Mouse (Mus musculus) liver, adult 2 months (tissue): ENCODE measurements around the gene Eng.

Experiments used
- CTCF ChIP-seq: fragments of 200-500 bp; IDR thresholded peaks from 2 replicates; pipeline ENCODE4 v1.5.1; 2011; ENCODE audit warnings: low read depth, low read length, control low read depth
- POLR2A ChIP-seq: fragments of 200-500 bp; IDR thresholded peaks from 2 replicates; pipeline ENCODE4 v1.6.1; 2011; ENCODE audit warnings: low read length, control low read depth; ENCODE audit not compliant: insufficient read depth; ENCODE audit errors: extremely low read depth

DNA sequence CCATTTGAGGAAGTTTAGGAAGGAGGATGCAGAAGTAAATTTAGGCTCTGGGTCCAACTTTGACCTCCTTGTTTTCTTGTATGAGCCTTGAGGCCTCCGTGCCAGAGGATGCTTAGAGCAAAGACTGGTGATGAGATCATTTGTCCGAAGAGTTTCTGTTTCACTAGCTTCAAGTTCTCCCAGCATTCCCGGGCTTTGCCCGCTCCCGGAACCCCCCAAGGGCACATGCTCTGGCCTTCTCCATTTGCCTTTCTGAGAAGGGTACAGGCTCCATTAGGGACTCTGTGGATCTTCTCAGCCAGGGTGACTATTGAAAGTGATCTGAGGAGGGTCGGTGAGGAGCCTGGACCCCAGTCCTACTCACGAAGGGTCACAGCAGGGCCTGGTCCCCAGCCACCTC, 971 bp downstream of the Eng start:
- TF ChIP-seq CTCF: no peak
- TF ChIP-seq POLR2A: no peak
